Comparison of ENCODE assay signal across 27 mouse cellular contexts in genomic region chr17:63739710-63740109, GRCm38 (mm10).
"Had no signal": no experiment of that assay in that cellular context is flagged by ENCODE, and none has a peak within 500 bp of the region (broad histone marks: within the 10 kb centered on the region; RNA-seq: fewer than 3 reads in every experiment).

No protein-coding gene starts in this region.

- ATAC-seq: hindbrain, postnatal 0 days; intestine, embryonic 16.5 days had no signal

- H3K27me3 ChIP-seq: heart, embryonic 13.5 days; heart, embryonic 15.5 days; hindbrain, embryonic 13.5 days; hindbrain, embryonic 15.5 days; limb, embryonic 12.5 days; liver, embryonic 13.5 days; liver, embryonic 15.5 days had no signal

- DNase-seq: gastrocnemius, postnatal 14 days; gastrocnemius, postnatal 36 days; heart, adult 11 months; heart, adult 2 months; heart, postnatal 14 days; heart, postnatal 36 days; kidney, adult 11 months; kidney, adult 2 months; kidney, adult 9 months; kidney, postnatal 10 days; kidney, postnatal 25 days; kidney, postnatal 4 days; layer of hippocampus, adult 9-11 months; layer of hippocampus, postnatal 36 days; liver; liver, embryonic 13.5 days had no signal

- H3K9me3 ChIP-seq: heart, embryonic 13.5 days; heart, embryonic 15.5 days; limb, embryonic 10.5 days; limb, embryonic 12.5 days; liver, embryonic 13.5 days; liver, embryonic 15.5 days had no signal

- H3K4me1 ChIP-seq: heart, embryonic 13.5 days; heart, embryonic 15.5 days; hindbrain, embryonic 13.5 days; hindbrain, embryonic 15.5 days; limb, embryonic 10.5 days; limb, embryonic 12.5 days; liver, embryonic 13.5 days; liver, embryonic 15.5 days had no signal

- H3K4me2 ChIP-seq: heart, embryonic 11.5 days; heart, embryonic 13.5 days; heart, embryonic 15.5 days; hindbrain, embryonic 13.5 days; hindbrain, embryonic 15.5 days; limb, embryonic 12.5 days; liver, embryonic 11.5 days; liver, embryonic 13.5 days; liver, embryonic 15.5 days had no signal

- H3K4me3 ChIP-seq: heart, adult 2 months; heart, embryonic 13.5 days; heart, embryonic 15.5 days; hindbrain, embryonic 13.5 days; hindbrain, embryonic 15.5 days; limb, embryonic 10.5 days; limb, embryonic 12.5 days; liver, embryonic 13.5 days; liver, embryonic 15.5 days had no signal

- H3K9ac ChIP-seq: heart, embryonic 13.5 days; heart, embryonic 15.5 days; hindbrain, embryonic 13.5 days; hindbrain, embryonic 15.5 days; limb, embryonic 12.5 days; liver, embryonic 13.5 days; liver, embryonic 15.5 days had no signal

- H3K27ac ChIP-seq: heart, adult 2 months; heart, embryonic 13.5 days; heart, embryonic 15.5 days; hindbrain, embryonic 13.5 days; hindbrain, embryonic 15.5 days; hindbrain, postnatal 0 days; limb, embryonic 10.5 days; limb, embryonic 12.5 days; liver, embryonic 13.5 days; liver, embryonic 15.5 days had no signal

- H3K36me3 ChIP-seq: heart, embryonic 13.5 days; heart, embryonic 15.5 days; hindbrain, embryonic 13.5 days; hindbrain, embryonic 15.5 days; limb, embryonic 10.5 days; limb, embryonic 12.5 days; liver, embryonic 13.5 days; liver, embryonic 15.5 days had no signal
